Mouse (Mus musculus) intestine, embryonic 15.5 days (tissue): Measurements from ENCODE around the gene Lrch1. TPM values are rescaled to one million over a fixed set of nuclear protein-coding genes. Genes with fewer than 3 reads are reported as not detected.

Source experiments
- ATAC-seq: fragments of 200-750 bp; cut with Nextera tagmentation; 2 replicates; pipeline ENCODE4 v1.8.0; 2017; ENCODE audit warnings: moderate TSS enrichment, moderate library complexity
- H3K27ac ChIP-seq: fragments of 300-500 bp; sonication (generic); 2 replicates; pipeline ENCODE4 v1.5.1; 2015; ENCODE audit warnings: mild to moderate bottlenecking, inconsistent platforms
- H3K27me3 ChIP-seq: fragments of 300-500 bp; sonication (generic); replicated peaks from 2 replicates; pipeline ENCODE4 v1.6.1; 2015; ENCODE audit warnings: inconsistent platforms
- H3K36me3 ChIP-seq: fragments of 300-500 bp; sonication (generic); 2 replicates; pipeline ENCODE4 v1.6.1; 2015; ENCODE audit warnings: inconsistent platforms
- H3K4me1 ChIP-seq: fragments of 300-500 bp; sonication (generic); replicated peaks from 2 replicates; pipeline ENCODE4 v1.6.1; 2015; ENCODE audit warnings: inconsistent platforms
- H3K4me2 ChIP-seq: fragments of 300-500 bp; sonication (generic); replicated peaks from 2 replicates; pipeline ENCODE4 v1.6.1; 2015; ENCODE audit warnings: mild to moderate bottlenecking, inconsistent platforms
- H3K4me3 ChIP-seq: fragments of 300-500 bp; sonication (generic); replicated peaks from 2 replicates; pipeline ENCODE4 v1.5.1; 2015; ENCODE audit warnings: inconsistent platforms
- H3K9ac ChIP-seq: fragments of 300-500 bp; sonication (generic); 2 replicates; pipeline ENCODE4 v1.6.1; 2015; ENCODE audit warnings: inconsistent platforms
- H3K9me3 ChIP-seq: fragments of 300-500 bp; sonication (generic); 2 replicates; pipeline ENCODE4 v1.6.1; 2016; ENCODE audit warnings: inconsistent platforms
- WGBS: fragments of 180-500 bp; shearing (Covaris S2); methylation state at CpG from one replicate; pipeline ENCODE4 v1.1.7; 2015; 5-methylcytosine and 5-hydroxymethylcytosine counted together
- polyA plus RNA-seq: library from polyadenylated mRNA; unstranded; fragments of >200 nt; fragmentation: Nextera tagmentation; extraction: Ambion mirVana; gene quantifications from 2 replicates; pipeline ENCODE4 v1.2.1, GENCODE M21; 2015

The Lrch1 gene
- polyA plus RNA-seq, 1 experiment from 2014 or later = 12.5 TPM

DNA sequence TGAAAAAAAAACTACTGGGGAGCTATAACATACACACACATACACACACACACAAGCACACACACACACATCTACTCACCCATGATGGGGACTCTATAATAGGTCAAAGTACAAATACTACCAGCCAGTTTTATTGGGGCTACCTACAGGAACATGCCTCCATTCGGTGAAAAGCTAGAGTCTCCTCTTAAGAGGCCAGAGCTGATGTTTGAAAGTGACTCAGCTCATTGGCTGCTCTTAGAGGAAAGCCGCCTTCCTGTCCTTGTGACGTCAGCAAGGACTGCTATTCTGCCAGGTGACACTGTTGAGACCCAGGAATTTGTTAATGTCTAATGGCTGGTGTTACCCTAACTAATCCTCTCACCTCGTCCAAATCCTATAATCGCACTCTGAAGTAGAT lies 25.0 kb upstream of the Lrch1 start:
- Histone ChIP-seq H3K4me2 (no peak overlapping the region), H3K27me3 (no peaks in the 10 kb centered on the region), H3K4me1 (no peaks in the 10 kb centered on the region; the same call in 1 of the 2 replicates), H3K9me3 (no peaks in the 10 kb centered on the region), H3K27ac (no peak overlapping the region), H3K4me3 (no peak overlapping the region), H3K36me3 (no peaks in the 10 kb centered on the region), H3K9ac (no peak overlapping the region)
- 63% methylated on average over 5 of the region's 5 CpGs for WGBS
- peak; percentile 81 for ATAC-seq

DNA sequence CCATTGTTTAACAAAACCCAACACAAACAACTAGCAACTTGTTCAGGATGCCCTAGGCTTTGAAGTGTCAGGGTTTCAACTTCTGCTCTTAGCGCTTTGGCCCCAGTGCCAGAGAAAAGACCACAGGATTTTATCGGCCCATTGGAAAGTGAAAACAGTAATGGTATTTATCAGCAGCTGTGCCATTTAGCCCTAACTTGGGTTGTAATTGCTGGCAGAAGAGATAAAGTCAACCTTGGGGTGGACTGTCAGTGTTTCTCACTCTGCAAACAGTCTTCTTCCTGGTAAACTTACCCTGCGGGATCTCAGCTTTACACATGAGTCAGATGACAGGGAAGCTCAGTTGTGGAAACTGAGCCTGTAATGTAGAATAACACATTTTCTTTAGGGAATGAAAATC lies 24.5 kb upstream of the Lrch1 start:
- peak; percentile 58; the same call in 1 of the 2 replicates for ATAC-seq
- no peak overlapping the region for H3K4me2 ChIP-seq
- no peak overlapping the region for H3K4me3 ChIP-seq
- no peaks in the 10 kb centered on the region; the same call in 1 of the 2 replicates for H3K4me1 ChIP-seq
- WGBS = 30% methylated on average over 3 of the region's 3 CpGs
- no peaks in the 10 kb centered on the region for H3K36me3 ChIP-seq
- no peaks in the 10 kb centered on the region for H3K9me3 ChIP-seq
- H3K9ac ChIP-seq = no peak overlapping the region
- H3K27me3 ChIP-seq = no peaks in the 10 kb centered on the region
- no peak overlapping the region for H3K27ac ChIP-seq

DNA sequence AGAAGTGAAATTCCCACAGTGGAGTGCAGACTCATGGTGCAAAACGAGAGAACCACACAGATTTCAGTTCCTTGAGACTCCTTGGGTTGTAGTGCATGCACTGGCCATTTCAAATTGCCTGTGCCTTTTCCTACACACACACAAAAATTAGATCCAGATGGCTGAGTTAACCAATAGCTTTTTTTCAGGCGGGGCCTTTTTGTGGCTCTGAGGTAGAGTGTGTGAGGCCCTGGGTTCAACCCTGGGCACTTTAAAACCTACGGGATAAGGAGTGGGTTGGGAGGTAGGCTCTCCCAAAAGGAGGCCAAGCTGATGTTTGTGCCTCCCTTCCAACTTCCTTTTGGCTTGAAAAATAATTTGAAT lies 15.7 kb upstream of the Lrch1 start:
- no peaks in the 10 kb centered on the region for H3K9me3 ChIP-seq
- H3K36me3 ChIP-seq = no peaks in the 10 kb centered on the region
- no peak overlapping the region for H3K4me2 ChIP-seq
- no peak overlapping the region for H3K4me3 ChIP-seq
- WGBS = 74% methylated on average over 3 of the region's 3 CpGs
- H3K4me1 ChIP-seq = 0 out of 2 replicates have a peak, but pooled peaks cover 2% of the 10 kb centered on the region
- H3K9ac ChIP-seq = no peak overlapping the region
- H3K27me3 ChIP-seq = no peaks in the 10 kb centered on the region
- H3K27ac ChIP-seq = no peak overlapping the region
- peak; percentile 6; the same call in 1 of the 2 replicates for ATAC-seq

DNA sequence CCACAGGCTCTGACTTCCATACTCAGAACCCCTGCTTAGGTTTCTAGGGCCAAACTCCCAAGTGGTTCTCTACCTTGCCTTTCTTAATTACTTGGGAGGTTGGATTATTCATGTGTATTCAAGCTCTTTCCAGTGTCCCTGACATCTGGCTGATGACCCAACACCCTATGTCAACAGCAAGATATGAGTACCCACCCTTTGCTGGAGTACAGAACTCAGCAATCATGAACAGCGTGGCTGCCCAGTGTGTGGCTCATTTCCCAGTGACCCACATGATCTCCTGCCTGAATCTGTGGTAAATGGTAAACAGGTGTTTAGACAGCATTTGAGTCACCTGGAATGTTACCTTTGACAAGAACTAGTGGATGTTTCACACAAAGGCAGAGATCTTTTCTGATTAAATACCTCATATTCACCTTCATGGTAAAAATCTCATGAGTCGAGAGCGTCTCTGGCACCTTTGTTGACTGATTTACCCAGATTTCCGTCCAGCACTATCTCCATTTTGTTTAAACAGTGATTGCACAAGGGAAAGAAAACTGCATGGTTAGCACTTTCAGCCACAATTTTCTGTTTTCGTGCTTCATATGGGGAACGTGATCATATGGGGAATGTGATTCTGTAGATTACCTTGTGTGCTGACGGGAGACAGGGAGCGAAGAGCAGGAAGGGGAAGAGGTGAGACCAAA lies 15.2 kb upstream of the Lrch1 start:
- Histone ChIP-seq H3K27ac (no peak overlapping the region), H3K4me3 (no peak overlapping the region), H3K9ac (no peak overlapping the region), H3K4me1 (0 out of 2 replicates have a peak, but pooled peaks cover 2% of the 10 kb centered on the region), H3K4me2 (no peak overlapping the region), H3K9me3 (no peaks in the 10 kb centered on the region), H3K36me3 (no peaks in the 10 kb centered on the region), H3K27me3 (no peaks in the 10 kb centered on the region)
- peak; percentile 58 for ATAC-seq
- 71% methylated on average over 8 of the region's 8 CpGs for WGBS

DNA sequence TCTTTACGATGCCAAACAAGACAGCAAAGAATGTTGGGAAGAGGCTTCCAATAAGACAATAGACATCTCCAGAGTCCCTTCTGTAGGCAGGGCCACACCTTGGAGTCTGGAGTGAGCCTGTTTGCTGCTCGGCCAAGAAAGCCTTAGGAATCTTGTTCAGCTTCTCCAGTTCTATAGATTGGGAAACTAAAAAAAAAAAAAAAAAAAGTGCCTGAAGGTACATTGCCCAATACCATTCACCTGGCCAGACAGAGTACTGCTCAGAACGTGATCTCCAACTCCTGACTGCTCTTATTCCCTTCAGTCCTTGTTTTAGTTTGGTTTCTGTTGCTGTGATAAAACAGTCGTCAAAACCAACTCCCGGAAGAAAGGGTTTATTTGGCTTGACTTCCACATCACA lies 12.9 kb upstream of the Lrch1 start:
- Histone ChIP-seq H3K9me3 (no peaks in the 10 kb centered on the region), H3K4me2 (no peak overlapping the region), H3K36me3 (no peaks in the 10 kb centered on the region), H3K4me1 (0 out of 2 replicates have a peak, but pooled peaks cover 2% of the 10 kb centered on the region), H3K27ac (no peak overlapping the region), H3K4me3 (no peak overlapping the region), H3K27me3 (no peaks in the 10 kb centered on the region), H3K9ac (no peak overlapping the region)
- WGBS = 66% methylated on average over 5 of the region's 5 CpGs
- no peak for ATAC-seq

DNA sequence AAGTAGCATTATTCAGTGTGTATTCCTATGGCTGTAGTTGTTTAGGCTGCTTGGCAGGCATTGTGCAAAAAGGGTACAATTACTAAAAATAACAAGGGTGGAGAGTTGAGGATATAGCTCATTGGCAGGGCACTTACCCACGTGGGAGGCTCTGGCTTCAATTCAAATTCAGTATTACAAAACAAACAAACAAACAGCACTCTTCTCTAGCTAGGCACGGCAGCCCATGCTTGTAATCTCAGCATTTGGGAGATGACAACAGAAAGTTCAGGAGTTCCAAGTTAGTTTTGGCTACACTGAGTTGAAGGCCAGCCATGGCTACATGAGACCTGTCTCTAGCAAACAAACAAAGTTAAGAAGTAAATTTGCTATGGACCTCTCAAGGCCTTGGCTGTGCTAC lies 9.0 kb upstream of the Lrch1 start:
- no peak overlapping the region for H3K9ac ChIP-seq
- no peak for ATAC-seq
- 43% methylated on average over 2 of the region's 2 CpGs for WGBS
- no peak overlapping the region for H3K4me3 ChIP-seq
- H3K36me3 ChIP-seq = no peaks in the 10 kb centered on the region
- no peaks in the 10 kb centered on the region for H3K9me3 ChIP-seq
- H3K4me1 ChIP-seq = no peaks in the 10 kb centered on the region
- no peak overlapping the region for H3K27ac ChIP-seq
- H3K27me3 ChIP-seq = no peaks in the 10 kb centered on the region
- H3K4me2 ChIP-seq = no peak overlapping the region

DNA sequence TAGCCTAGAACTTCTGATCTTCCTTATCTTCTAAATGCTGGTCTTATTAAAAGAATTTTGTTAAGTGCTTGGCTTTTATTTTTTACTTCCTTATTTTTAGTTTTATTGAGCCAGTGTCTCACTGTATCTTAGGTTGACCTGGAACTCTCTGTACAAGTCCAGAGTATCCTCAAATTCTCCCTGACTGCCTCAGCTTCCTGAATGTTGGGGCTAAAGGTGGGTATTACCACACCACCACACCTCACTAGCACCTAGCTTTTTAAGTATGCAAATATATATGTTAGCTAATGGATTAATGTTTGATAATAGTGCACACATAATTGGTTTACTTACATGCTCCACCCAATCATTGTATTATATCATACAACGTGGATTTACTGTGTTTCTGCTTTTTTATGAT lies 8.6 kb upstream of the Lrch1 start:
- Histone ChIP-seq H3K4me3 (no peak overlapping the region), H3K36me3 (no peaks in the 10 kb centered on the region), H3K27me3 (no peaks in the 10 kb centered on the region), H3K27ac (no peak overlapping the region), H3K9me3 (no peaks in the 10 kb centered on the region), H3K4me2 (no peak overlapping the region), H3K9ac (no peak overlapping the region), H3K4me1 (no peaks in the 10 kb centered on the region)
- 0 out of 2 replicates have a peak, but pooled peaks have one; percentile 45 for ATAC-seq
- 53% methylated on average over 1 of the region's 1 CpGs for WGBS

DNA sequence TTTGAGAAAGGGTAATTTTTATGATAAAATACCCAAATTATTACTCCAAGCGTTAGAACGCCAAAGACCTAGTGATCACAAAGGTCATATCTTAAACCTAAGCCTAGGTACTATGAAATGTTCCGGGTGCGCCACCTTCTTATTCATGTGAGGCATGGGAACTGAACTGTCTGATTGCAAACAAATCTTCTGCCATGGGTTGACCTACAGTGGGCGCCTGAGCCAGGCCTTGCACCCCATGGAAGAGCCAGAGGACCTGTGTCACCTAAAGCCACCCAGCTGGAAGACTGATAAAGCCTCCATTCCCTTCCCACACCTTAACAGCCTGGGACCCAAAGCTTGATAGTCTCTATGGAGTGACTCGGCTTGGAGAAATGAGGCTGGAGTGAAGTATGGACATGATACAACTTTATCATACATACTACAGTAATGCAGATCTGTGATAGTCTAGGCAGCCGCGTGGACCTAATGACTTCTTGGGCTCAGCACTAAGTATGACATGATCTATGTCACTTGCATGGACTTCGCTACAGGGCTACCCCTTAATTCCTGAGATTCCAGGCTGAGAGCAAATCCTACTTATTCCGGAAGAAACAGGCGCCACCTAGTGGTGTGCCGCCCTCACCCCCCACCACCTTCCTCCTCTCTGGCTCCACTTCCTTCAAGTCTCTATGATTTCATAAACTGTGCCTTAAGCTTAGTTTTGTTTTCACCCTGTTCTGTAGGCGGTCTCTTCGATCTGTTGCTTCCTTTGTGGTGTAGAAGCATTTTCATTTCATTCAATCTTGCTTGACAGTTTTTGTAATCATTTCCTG lies 957 bp upstream of the Lrch1 start:
- ATAC-seq = peak; percentile 36
- no peaks in the 10 kb centered on the region for H3K36me3 ChIP-seq
- no peak overlapping the region for H3K9ac ChIP-seq

DNA sequence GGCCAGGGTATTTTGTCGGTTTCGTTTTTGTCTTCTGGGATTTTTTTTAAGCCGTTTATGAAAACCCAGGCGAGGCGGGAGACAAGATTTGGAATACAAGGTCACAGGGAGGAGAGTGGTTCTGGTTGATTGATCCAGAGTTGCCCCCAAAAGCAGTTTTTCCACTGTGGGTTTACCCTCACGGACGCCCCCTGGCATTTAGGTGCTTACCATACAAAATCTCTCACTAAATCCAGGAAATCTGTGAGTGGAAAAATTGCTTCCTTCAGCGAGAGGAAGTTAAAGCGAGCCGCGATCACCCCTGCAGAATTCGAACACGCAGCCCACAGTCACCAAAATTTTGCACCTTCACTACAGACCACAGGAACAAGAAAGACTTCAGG lies 329 bp upstream of the Lrch1 start:
- H3K9ac ChIP-seq = peak overlapping the region; percentile 92
- peak overlapping the region; percentile 89 for H3K4me3 ChIP-seq
- 0 out of 2 replicates have a peak, but pooled peaks have one; percentile 7 for ATAC-seq
- peak overlapping the region; percentile 93 for H3K27ac ChIP-seq
- H3K9me3 ChIP-seq = no peaks in the 10 kb centered on the region
- WGBS = 24% methylated on average over 13 of the region's 13 CpGs
- H3K4me2 ChIP-seq = peak overlapping the region; percentile 79
- peaks cover 20% of the 10 kb centered on the region for H3K4me1 ChIP-seq
- H3K27me3 ChIP-seq = no peaks in the 10 kb centered on the region
- no peaks in the 10 kb centered on the region for H3K36me3 ChIP-seq

More for the DNA sequence above, 957 bp upstream of the Lrch1 start:
- 39% methylated on average over 14 of the region's 14 CpGs for WGBS
- H3K4me3 ChIP-seq = peak overlapping the region; percentile 89; the same call in 1 of the 2 replicates
- H3K4me2 ChIP-seq = peak overlapping the region; percentile 79
- peak overlapping the region; percentile 93; the same call in 1 of the 2 replicates for H3K27ac ChIP-seq
- H3K4me1 ChIP-seq = peaks cover 18% of the 10 kb centered on the region
- no peaks in the 10 kb centered on the region for H3K27me3 ChIP-seq
- no peaks in the 10 kb centered on the region for H3K9me3 ChIP-seq

DNA sequence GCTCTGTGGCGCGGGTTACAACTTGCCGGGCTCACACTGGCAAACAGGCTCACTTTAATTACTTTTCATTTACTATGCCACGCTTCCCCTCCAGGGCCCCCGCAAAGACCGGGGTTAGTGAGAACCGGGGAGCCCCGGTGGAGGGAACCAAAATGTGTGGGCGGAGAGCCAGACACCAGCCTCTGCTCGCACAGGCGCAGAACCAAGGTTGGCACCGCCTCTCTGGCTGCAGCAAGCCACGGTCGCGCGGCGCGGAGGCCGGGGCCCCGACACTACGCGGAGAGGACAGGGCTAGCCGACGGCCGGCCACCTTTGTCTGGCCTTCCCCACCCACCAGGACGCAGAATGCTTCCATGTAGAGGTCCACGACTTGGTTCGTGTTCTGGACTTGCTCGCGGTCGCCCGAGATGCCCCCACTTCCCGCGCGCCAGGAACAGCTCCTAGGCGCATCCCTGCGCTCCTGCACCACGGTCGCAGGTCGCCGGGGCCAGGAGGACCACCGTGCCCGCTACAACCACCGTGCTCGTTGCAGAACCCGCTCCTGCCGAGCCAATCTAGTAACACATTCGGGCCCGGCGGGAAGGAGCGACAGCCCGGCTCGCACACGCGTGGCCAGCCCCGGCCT lies 813 bp downstream of the Lrch1 start:
- ATAC-seq = peak; percentile 69
- H3K9me3 ChIP-seq = no peaks in the 10 kb centered on the region
- WGBS = under 1% methylated on average over 56 of the region's 56 CpGs
- no peaks in the 10 kb centered on the region for H3K27me3 ChIP-seq
- peak overlapping the region; percentile 89 for H3K4me3 ChIP-seq
- H3K9ac ChIP-seq = peak overlapping the region; percentile 92
- no peaks in the 10 kb centered on the region for H3K36me3 ChIP-seq
- H3K27ac ChIP-seq = peak overlapping the region; percentile 93
- peaks cover 24% of the 10 kb centered on the region for H3K4me1 ChIP-seq
- peak overlapping the region; percentile 79 for H3K4me2 ChIP-seq

DNA sequence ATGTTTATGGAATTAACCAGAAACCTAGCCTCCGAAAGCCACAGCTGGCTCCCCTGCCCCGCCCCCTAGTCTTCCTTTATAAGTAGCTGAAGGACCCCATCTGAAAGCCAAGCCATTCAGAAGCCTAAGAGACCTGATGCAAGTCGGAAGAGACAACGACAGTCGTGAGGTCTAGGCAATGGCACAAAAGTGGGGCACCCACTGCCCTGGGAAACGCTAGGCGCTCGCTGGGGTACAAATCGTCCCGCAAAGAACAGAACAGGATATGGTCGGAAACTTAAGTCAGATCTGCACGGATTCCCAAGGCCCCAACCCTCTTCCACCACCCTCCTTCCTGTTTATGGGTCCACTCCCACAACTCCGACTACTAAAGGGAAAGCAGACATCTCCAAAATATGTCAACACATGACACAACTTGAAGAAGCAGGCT lies 1.3 kb downstream of the Lrch1 start:
- H3K27ac ChIP-seq = peak overlapping the region; percentile 93
- 6% methylated on average over 13 of the region's 13 CpGs for WGBS
- no peaks in the 10 kb centered on the region for H3K9me3 ChIP-seq
- peak overlapping the region; percentile 79 for H3K4me2 ChIP-seq
- H3K4me1 ChIP-seq = peaks cover 24% of the 10 kb centered on the region
- H3K27me3 ChIP-seq = no peaks in the 10 kb centered on the region
- H3K9ac ChIP-seq = peak overlapping the region; percentile 92
- peak; percentile 3 for ATAC-seq
- peak overlapping the region; percentile 89 for H3K4me3 ChIP-seq
- no peaks in the 10 kb centered on the region for H3K36me3 ChIP-seq
